Mouse (Mus musculus) cerebellum, adult 2 months (tissue): ENCODE results near the gene Dirc2. TPM values are rescaled to one million over a fixed set of nuclear protein-coding genes. Genes with fewer than 3 reads are reported as not detected.
A peak's percentile ranks its signal among the peaks of the same experiment; 100 is the strongest.

Source experiments
- DNase-seq, 2 experiments: peaks; one replicate each; pipeline ENCODE4 v3.0.0; 2021
- H3K27ac ChIP-seq: fragments of 200-500 bp; 2 replicates; pipeline ENCODE4 v1.5.1; 2012; ENCODE audit warnings: low read length, control low read depth, inconsistent platforms; ENCODE audit not compliant: insufficient read depth
- H3K27me3 ChIP-seq: fragments of 200-500 bp; 2 replicates; pipeline ENCODE4 v1.6.1; 2012; ENCODE audit warnings: inconsistent platforms, mild to moderate bottlenecking, low read length, moderate library complexity; ENCODE audit not compliant: control insufficient read depth, insufficient read depth
- H3K4me1 ChIP-seq: fragments of 200-500 bp; 2 replicates; pipeline ENCODE4 v1.6.1; 2011; ENCODE audit warnings: low read length; ENCODE audit not compliant: control insufficient read depth, insufficient read depth
- H3K4me3 ChIP-seq: fragments of 200-500 bp; replicated peaks from 2 replicates; pipeline ENCODE3; 2011; ENCODE audit warnings: mild to moderate bottlenecking, low read depth, low read length, control low read depth; ENCODE audit not compliant: insufficient read depth
- CTCF ChIP-seq: fragments of 200-500 bp; IDR thresholded peaks from 2 replicates; pipeline ENCODE4 v1.5.1; 2011; ENCODE audit warnings: low read depth, mild to moderate bottlenecking, control low read depth, low read length, moderate library complexity, borderline replicate concordance; ENCODE audit not compliant: insufficient read depth
- POLR2A ChIP-seq: fragments of 200-500 bp; IDR thresholded peaks from 2 replicates; pipeline ENCODE4 v1.6.1; 2011; ENCODE audit warnings: low read length, control low read depth, borderline replicate concordance; ENCODE audit not compliant: insufficient read depth
- WGBS: fragments of 180-500 bp; shearing (Covaris S2); methylation state at CpG from one replicate; pipeline ENCODE4 v1.1.7; 2018; 5-methylcytosine and 5-hydroxymethylcytosine counted together
- polyA plus RNA-seq: library from polyadenylated mRNA; depleted of rRNA; stranded (reverse); fragments of >200 nt; gene quantifications from 2 replicates; pipeline ENCODE4 v1.2.3, GENCODE M21; 2012; rRNA removed

The Dirc2 gene
- polyA plus RNA-seq, 1 experiment = 56.8 TPM

- Histone ChIP-seq H3K4me1 (peaks cover 22% of the 10 kb centered on the region), H3K4me3 (no peak overlapping the region), H3K27me3 (no peaks in the 10 kb centered on the region), H3K27ac (peak overlapping the region; percentile 60)
- 5% methylated on average over 6 of the region's 6 CpGs for WGBS
- TF ChIP-seq POLR2A = 0 out of 2 replicates have a peak, but pooled peaks have one; percentile 12
- TF ChIP-seq CTCF = no peak
- peak; percentile 84 to 95 for DNase-seq
These were observed 117.0 kb downstream of the Dirc2 start for GRCm38 (mm10) chr16:35652206-35652605.

DNA sequence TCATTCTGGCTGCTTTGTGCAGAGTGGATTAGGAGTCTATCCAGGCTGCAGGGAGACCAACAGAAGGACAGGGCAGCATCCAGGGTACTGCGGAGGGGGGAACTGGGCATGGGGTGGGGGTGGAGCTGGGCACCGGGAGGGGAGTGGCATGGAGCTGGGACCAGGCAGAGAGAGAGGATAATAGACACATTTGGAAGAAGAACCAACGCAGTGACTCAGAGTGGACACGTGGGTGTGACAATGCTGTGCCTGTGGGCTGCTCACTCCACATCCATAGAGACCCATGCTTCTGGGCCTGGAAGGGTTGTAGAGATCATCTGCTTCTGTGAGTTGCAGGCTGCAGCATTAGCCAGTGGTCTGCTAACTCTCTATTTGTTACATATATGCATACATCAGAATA, 120.3 kb downstream of the Dirc2 start:
- no peak for DNase-seq
- whole genome bisulfite sequencing = 69% methylated on average over 4 of the region's 4 CpGs
- TF ChIP-seq POLR2A (no peak), CTCF (no peak)
- Histone ChIP-seq H3K27me3 (no peaks in the 10 kb centered on the region), H3K27ac (no peak overlapping the region), H3K4me1 (peaks cover 22% of the 10 kb centered on the region), H3K4me3 (no peak overlapping the region)

Other genes starting within 250 kb of the Dirc2 start
- 10.7 and 13.5 TPM in 2 replicates for gene Sema5b, start 228.2 kb downstream of the Dirc2 start, polyA plus RNA-seq
- gene Hspbap1, start 1.0 kb upstream of the Dirc2 start, polyA plus RNA-seq = 5.7 and 6.1 TPM in 2 replicates
- gene Parp14, start 102.2 kb upstream of the Dirc2 start, polyA plus RNA-seq = 1.2 TPM in 2 replicates
- gene Parp9, start 169.1 kb upstream of the Dirc2 start, polyA plus RNA-seq = 2.6 and 2.9 TPM in 2 replicates
- 2.2 and 2.5 TPM in 2 replicates for gene Dtx3l, start 169.8 kb upstream of the Dirc2 start, polyA plus RNA-seq
- gene Kpna1, start 209.4 kb upstream of the Dirc2 start, polyA plus RNA-seq = 46.2 and 46.6 TPM in 2 replicates